Mouse (Mus musculus) cerebellum, adult 8-10 months (tissue): ENCODE measurements around the gene Vopp1.
A peak's percentile ranks its signal among the peaks of the same experiment; 100 is the strongest.
"Not testable (repeated sequence)": the region's sequence is repeated elsewhere in the genome, so short reads cannot be mapped to it uniquely, and the experiment has no call there.

Source experiments
- DNase-seq: peaks from one replicate; pipeline ENCODE4 v3.0.0; 2022

The Vopp1 gene

DNA sequence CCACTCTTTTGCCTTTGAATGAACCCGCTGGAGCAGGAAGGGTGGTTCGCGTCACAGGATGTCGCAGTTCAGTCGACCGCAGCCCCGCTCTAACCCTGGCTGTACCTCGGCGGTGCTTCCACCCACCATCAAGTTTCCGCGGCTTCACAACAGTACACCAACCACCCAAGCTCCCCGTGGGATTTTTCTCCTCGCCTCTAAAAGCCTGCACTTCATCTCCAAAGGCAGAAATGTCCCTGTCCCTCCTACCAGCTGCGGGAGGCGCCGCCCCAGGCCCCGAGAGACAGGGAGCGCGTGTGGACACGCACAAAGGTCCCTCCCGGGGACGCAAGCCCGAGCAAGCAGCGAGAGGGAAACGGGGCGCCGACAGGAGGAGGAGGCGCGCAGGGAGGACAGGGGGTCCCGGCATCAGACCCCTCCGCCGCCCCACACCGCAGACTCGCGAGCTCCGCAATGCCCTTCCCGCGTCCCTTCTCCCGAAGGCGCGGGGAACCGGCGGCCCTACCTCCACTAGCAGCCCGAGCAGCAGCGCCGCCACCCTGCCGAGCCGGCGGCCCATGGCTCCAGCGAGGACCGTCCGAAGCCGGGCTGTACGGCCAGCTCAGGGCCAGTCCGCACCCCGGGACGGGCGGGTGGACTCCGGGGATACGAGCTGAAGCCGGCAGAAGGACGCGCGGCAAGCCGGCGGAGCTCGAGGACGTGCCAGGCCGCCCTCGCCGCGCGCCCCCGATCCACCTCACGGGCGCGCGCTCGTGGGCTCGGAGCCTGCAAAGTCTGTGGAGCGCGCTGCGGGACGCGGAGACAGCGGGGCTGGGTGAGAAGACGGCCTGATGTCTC is at the start of gene Vopp1:
Gene Vopp1 (minus strand): TSS at position 738 of the 837 bp plus-strand sequence.
- DNase-seq, result peak; percentile 74

DNA sequence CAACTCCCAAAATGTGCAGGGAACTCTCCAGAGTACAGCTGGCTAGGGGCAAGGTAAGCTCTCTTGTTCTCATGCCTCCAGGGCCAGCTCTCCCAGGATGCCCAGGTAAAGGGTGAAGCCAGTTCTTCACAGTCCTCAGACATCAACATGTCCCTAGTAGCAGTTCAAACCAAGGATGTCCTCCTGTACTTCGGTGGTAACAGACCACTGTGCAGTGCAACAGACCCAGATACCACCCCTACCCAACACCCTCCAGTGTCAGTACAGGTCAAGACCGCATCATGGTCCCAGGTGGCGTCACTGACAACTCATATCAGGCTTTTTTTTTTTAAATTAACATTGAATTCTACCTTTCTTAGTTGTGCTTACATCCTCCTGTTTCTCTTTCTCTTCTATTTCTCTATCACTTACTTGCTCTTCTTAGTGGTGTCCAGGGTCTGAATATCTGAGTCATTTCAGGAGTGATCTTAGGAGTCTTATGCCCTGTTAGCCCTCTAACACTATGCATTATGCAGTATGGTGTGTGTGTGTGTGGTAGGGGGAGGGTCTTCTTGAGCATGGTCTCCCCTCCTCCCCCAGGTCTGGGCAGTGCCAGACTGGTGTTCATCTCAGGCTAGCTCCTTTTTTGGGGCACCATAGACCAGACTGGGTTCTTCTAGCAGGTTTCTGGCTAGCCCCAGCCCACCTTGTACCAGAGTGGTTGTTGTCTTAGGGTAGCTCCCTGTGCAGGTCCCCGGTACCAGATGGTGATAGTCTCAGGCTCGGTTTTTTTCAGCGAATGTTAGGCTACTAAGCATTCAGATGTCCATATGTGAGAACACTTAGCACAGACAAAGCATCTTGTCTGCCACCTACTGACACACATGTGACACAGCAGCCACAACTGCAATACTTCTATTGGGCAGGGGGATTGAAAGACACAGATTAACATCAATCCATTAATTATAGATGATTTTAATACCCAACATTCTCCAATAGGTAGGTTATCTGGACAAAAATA is 34.4 kb upstream of the Vopp1 start:
- peak; percentile 10 for DNase-seq

DNA sequence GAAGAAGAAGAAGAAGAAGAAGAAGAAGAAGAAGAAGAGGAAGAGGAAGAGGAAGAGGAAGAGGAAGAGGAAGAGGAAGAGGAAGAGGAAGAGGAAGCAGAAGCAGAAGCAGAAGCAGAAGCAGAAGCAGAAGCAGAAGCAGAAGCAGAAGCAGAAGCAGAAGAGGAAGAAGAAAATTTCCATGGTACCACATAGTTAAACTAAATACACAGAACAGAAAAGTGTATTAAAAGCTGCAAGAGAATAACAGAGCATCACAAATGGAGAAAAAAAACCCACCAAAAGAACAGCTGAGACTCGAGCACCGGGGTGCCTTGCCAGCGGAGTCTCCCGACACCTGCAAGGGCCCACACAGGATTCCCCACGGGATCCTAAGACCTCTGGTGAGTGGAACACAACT is 26.2 kb upstream of the Vopp1 start:
- DNase-seq, result not testable (repeated sequence)

DNA sequence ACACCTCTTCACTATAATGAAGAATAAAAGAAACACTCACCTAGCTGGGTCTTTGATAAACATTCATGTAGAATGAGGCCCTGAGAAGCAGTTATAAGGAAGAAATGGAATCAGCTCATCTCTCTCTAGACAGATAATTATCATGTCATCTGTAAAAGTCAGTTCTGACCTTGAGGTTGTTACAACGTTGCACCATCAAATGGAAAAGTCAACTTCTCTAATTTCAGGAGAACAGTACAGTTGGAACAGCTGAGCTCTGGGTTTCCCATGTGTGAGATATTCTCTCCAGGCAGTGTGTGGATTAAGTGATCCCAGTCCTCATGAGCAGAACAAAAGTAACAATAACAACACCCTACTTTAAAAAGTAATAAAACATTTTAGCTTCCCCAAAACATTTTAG is 25.3 kb upstream of the Vopp1 start, which contains the start of gene Vmn1r21:
Gene Vmn1r21 (minus strand): TSS at position 58 of the 400 bp plus-strand sequence.
- no peak for DNase-seq

DNA sequence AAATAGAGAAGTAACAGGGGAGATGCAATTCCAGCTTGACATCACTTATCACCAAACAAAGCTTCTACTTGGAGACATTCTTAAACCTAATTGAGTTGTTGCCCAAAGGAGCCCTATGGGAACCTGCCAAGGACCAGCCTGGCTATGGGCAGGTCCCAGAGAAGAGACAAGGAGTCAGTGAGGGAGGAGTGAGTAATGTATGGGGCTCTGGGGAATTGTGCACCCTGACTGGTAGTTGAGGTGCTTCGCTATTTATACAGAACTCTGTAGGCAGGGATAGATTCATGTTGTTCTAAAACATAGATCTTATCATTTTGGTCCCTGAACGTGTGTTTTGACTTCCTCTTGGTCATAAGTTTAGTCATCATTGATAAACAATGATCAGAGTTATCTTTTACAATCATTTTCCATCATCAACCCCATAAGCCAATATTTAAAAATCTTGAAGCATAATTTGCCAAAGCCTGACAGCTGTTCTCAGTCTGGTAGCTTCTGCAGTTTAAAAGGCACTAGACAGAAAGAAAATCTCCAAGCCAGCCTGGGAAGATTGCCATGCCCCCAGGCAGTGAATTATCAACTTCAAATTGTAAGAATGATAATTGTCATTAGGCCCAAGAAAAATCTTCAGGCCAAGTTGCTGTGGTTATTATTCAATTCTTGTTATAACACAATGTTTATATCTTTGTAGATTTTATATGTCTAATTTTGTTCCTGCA is 14.9 kb upstream of the Vopp1 start:
- DNase-seq, result no peak

DNA sequence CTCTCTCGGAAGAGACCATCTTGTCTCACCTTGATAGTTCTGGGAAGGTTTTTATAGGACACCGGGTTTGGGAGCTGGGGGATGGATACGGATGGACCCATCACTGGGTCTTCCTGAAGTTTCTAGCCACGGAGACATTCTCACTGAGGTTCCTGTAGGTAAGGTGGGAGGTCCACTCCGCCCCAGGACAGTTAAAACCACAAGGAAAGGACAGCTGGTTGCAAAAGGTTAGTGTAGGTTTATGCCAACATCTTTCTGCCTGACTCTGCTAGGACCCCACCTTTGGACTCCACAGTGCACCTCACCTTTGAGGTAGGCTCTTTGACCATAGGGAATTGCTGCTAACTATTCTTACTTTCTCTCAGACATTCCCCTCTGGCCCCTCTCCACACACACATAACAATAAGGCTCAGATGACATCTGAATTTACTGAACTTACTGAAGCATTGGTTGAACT is 328 bp upstream of the Vopp1 start:
- no peak for DNase-seq

DNA sequence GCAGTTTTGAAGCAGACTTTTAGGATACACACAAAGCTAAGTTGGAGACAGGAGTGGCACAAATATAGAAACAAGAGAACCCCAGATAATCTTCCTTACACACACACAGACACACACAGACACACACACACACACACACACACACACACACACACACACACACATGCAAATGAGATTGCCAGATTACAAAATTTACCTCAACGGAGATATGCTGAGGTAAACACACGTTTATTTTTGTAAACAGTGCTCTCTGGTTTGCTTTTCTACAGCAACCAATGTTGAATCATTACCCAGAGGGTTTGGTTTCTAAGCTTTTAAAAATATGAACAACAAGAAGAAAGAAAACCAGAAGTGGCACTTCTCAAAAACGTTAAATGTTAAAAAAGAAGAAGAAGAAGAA is 1.5 kb downstream of the Vopp1 start:
- DNase-seq, result no peak

DNA sequence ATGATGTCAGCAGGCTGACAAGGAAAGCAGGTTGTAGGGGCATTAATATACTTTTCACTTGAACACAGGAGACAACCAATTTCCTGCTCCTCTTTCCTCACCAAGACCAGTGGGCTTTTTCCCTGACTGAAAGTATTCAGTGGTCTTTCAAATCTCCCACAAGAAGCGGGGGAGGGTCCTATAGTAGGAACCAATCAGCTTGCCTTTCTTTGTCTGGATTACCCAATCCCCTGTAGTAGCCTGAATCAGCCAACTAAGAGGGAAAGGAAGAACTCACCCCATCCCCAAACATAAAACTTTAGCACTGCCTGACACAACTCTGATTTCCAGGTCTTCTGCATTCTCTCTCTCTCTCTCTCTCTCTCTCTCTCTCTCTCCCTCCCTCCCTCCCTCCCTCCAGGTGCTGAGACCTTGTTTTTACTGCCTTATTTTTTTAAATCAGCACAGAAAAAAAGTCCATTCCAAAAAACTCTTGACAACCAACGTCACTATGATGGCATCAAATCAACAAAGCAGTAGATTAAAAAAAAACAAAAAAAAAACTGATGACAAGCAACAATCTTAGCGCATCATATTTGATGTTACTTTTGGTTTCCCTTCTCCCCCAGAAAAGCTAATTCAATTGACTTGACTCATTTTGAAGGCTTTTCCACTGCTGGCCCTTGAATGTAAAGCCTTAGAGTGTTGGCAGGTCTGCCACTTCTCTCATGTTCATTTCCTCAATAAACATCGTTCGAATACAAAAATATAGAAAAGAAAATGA is 2.1 kb downstream of the Vopp1 start:
- DNase-seq, result no peak

DNA sequence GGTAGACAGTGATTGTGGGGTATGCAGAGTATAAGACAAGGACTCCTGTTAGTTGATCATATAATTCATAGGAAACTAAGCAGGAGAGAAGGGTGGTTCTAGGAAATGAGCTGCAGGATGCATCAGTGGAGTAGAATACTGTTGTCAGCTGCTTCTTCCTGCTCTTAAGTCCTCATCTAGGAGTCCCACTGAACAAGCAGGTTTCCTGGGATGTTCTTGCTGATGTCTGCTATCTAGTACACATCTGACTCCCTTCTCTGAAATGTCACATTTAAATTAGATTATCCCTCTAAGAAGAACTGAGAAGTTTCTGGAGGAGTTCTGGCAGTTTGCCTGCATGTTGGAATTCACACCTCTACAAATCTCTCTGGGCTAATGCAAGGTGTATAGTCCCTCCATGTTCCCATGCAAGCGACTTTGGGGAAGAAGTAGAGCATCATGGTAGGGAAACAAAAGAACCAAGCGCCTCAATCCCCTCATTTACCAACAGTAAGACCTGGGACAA is 10.5 kb downstream of the Vopp1 start:
- no peak for DNase-seq

DNA sequence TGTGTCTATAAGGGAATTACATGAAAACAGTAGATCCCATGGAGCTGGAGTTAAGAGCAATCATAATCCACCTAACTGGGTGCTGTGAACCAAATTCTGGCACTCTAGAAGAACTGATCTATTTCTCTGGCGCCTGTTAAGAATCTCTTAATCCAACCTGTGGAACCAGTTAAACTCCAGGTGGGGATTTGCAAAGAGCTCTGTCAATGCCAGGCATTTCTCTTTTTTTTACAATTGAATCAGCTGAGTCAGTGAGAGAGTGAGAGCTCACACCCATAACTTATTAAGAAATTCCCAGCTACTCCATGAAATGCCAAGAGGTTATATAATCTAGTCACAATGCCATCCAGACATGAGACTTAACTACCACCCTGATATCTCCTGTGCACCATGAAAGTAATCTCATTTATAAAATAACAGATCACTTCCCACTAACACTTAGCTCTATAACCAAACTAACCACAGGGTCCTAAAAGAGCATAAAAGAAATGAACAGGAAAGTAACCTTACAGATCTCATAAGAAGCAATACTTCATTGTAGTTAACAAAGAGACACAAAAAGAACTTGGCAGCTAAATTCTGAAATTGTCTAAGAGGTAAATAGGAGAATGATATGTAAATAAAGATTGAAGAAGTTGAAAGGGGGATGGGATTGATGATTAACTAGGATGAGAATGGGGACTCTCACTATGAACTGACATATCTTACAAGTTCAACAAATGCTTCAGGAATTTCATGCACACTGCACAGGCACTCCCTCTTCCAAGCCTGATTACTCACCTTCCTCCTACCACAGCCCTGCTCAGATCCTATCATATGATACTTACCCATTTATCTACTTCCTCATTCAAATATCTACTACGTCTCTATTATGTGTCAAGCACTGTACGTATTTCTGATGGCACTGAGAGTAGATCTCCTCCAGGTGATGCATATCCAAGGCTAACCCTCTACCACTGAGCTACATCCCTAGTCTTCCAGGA is 12.9 kb downstream of the Vopp1 start:
- DNase-seq, result no peak

DNA sequence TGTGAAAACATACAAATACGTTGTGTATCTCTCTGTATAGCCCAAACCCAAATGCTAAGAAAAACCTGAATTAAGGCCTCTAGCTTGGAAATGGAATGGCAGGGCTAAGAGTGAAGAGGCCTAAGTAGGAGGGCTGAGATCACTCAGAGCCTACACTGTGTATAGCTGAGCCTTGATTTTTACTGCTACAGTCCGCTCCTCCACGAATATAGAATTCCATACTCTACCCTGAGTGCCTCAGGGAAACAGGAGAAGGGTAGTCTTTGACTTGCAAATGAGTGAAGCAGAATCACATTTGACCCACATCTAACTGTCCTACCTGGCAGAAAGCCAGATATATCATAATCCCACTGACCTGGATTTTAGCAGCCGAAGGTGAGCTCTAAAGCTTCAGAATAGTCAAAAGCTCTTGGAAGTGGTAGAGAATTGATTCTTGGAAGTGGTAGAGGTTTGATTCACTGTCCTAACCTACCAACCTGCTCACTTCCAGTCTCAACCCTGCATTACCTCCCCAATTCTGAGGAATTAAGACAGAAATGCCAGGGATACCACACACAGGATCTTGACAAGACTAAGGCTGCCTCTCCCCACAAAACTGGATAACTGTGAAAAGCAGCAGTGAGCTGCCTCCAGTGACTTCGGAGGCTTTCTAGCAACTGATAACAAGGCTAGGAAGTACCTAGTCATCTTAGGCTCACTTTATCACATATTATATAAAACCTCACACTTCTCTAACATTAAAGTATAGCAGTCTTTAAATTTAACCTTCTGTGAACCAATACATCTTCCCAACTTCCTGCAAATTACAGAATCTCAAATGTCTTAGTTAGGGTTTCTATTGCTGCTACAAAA is 19.5 kb downstream of the Vopp1 start:
- no peak for DNase-seq

DNA sequence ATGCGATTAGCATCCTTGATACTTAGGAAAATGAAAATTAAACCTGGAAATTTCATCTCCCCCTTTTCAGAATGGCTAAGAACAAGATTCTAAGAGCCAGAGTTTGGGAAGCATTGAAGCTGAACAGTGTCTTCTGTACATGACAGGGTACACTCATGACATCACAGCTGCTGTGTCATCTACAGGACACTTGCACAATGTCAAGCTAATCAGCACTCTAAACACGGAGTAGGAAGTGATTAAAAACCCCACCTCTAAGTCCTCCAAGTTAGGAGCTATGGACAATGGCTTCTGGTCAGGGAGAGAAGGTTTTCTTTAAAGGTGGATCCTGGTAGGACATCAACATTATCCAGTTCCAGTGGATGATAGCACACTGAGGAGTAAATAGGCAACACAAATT is 21.8 kb downstream of the Vopp1 start:
- no peak for DNase-seq

DNA sequence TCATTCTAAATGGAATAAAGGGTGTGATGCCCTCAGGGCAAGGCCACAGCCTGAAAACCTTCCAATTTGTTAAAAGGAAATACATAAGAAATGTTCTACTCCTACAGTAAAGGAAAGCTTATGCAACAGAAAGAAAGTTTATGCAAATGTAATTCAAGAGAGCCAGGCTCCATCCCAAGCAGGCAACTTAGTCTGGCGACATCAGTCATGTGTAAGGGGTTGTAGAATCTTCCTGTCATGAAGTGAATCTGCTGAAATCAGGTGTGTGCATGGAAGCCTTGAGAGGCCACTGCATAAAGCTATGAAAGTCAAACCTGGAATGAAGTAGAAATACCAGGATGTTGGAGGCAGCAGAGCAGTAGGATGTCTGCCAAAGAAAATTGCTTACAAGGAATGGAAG is 26.0 kb downstream of the Vopp1 start:
- DNase-seq, result no peak

DNA sequence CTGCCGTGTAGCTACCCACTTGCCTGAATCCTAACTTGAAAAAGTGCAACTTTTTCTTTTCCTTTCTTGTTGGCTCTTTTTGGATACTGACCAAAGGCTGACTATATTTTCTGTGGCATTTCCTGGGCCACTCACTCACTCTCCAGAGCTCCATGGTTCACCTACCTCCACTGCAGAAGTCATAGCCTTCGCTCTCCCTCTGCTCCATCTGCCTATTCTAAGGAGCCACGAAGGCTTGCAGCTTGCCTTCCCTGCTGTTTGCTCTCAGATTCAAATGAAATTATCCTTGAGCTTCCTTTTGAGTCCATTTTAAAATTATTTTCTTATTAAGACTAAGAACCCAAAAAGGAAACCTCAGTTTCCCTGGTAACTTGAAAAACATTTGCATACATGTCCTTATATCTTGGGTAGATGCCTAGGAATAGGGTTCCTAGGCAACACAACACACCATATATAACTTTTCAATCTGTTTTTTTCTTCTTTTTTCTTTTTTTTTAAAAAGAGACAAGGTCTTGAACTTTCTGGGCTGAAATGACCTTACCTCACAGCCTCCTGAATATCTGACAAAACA is 28.0 kb downstream of the Vopp1 start:
- DNase-seq, result no peak

DNA sequence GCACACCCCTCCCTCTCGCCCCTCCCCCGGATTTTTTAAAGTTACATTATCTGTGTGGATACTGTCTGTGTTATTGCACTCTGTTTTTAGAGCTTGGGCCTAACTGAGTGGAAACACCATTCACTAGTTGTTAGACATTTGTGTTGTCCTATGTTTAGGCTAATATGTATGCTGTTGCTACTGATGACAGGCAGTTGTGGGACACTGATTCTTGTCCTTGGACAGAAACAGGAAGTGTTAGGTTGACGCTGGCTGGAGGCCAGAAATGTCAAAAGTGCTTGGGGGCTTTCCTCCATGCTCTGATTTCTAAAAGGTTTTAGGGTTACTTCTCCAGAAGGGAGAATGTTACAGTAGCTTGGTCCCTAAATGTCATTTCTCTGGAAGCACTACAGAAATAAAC is 29.1 kb downstream of the Vopp1 start:
- DNase-seq, result no peak

DNA sequence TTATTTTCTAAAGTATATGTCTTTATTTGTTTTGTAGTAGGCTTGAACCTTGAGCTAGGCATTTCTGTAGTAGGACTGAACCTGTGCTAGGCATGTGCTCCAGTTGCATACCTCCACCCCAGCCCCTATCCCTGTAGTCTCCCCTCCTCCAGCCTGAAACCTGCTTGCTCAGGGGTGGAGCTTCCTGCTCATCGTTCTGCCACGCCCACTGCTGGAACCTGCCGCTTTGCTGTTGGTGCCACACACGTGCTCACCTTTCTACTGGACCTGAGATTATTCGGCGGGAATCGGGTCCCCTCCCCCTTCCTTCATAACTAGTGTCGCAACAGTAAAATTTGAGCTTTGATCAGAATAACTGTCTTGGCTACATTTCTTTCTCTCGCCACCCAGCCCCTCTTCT is 32.1 kb downstream of the Vopp1 start:
- DNase-seq, result not testable (repeated sequence)

DNA sequence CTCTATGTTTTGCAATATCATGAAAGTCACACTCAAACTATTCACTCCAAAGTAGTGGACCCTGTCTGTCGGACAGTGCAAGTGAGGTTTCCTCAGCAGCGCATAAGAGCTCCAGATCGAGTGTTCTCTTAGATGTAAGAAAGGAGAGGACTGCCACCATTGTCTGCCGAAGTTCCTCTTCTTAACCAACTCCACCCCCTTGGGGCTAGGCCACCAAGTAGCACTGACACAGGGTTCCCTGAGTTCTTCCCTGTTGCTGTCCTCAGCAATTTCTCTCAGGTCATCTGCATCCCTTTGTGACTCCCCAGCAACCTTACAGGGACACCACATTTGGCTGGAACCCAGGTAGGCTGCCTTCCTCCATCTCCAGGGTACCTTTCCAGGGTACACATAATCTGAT is 34.4 kb downstream of the Vopp1 start:
- no peak for DNase-seq

DNA sequence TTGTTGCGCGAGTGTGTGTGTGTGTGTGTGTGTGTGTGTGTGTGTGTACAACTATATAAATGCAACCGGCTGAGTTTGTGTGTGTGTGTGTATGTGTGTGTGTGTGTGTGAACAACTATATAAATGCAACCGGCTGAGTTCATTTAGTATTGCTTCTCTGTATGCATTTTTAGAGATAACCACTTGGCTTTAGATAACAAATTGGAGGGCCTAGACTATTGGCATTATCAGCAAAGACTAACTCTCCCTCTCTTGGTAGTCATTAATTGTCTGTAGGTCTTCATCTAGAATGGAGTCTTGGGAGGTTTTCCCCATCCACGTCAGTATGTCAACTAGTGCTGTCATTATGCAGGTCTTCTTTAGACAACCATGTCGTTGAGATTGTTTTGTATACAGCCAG is 37.6 kb downstream of the Vopp1 start:
- no peak for DNase-seq

DNA sequence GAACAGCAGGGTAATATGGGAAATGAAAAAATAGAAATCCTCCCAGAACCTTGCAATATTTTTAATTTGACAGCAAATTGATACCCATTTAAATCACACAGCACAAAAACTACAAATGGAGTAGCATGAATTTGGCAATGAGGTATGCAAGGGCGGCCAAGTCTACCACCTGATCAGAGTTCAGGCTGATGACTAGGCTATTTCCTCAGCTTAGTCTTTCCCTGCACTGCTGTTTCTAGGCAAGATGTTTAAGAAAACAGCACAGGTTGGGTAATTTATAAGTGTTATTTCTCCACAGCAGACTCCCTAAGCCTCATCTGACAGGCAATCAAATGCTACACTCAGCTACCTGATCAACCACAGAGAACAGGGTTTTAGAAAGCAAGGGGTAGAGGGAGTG is 40.7 kb downstream of the Vopp1 start:
- DNase-seq, result no peak
